Mouse (Mus musculus) gonadal fat pad, adult 2 months (tissue): ENCODE measurements around the gene Trappc13. TPM values are rescaled to one million over a fixed set of nuclear protein-coding genes. Genes with fewer than 3 reads are reported as not detected.
A peak's percentile ranks its signal among the peaks of the same experiment; 100 is the strongest.
"Not testable (repeated sequence)": the region's sequence is repeated elsewhere in the genome, so short reads cannot be mapped to it uniquely, and the experiment has no call there.

Source experiments
- DNase-seq: peaks from one replicate; pipeline ENCODE4 v3.0.0-alpha.2; 2012; ENCODE audit warnings: low read depth
- polyA plus RNA-seq: library from polyadenylated mRNA; depleted of rRNA; stranded (reverse); fragments of >200 nt; gene quantifications from 2 replicates; pipeline ENCODE4 v1.2.3, GENCODE M21; 2012; rRNA removed

The Trappc13 gene
- polyA plus RNA-seq = 11.0 TPM in 2 replicates

DNA sequence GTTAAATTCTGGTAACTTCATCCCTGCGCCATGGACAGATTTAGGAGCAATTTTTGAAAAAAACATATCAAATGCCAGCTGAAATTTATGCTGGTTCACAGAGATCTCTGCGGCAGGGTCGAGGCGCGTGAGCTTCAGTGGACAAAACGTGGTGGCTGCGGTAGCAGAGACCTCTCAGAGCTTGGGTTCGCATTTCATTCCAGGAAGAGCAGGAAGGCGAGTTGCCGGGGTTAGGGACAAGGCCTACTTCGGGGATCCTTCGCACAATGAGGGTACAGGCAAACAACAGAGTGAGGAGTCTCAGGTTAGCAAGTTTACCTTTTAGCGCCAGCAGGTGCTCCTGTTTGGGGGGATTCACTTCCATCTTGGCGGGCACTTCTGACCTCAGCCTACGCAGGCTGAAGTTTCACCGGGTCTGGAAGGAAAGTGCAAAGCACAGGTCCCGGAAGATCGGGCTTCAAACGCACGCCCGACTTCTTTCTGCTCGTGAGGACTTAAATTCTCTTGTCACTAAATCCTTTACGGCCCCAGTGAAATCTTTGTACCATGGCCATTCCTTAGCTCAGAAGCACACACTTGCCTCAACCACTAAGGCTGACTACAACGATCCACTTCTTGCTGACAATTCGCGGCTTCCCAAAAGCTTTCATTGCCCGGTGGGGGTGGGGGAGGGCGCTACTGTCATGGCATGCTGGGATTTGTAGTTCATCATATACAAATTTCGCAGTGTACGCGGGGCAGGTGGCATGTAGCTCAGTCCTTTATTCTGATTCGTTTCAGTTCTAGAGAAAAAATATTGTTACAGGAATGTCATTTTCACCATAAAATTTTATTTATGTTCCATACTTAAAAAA, at the start of gene Trappc13:
Trappc13 (minus strand) TSS at position 674 of the 854 bp plus-strand sequence.
- DNase-seq = no peak

DNA sequence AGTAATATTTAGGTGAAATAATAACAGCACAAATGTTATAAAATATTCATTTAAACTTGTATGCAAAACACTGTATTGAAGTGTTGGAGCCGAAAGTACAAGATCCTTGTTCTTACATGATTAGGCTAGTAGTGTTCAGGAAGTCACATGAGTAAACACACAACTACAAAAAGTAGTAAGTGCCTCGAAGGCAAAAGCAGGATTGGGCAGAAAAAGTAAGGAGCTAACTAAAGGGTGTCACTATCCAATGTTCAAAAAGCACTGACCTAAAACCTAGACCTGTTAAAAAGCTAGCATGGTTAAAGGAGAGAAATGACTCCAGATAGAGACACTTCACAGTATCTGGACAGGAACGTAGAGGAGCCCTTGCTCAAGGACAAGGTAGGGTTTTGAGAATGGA, 49.2 kb upstream of the Trappc13 start:
- DNase-seq = no peak

DNA sequence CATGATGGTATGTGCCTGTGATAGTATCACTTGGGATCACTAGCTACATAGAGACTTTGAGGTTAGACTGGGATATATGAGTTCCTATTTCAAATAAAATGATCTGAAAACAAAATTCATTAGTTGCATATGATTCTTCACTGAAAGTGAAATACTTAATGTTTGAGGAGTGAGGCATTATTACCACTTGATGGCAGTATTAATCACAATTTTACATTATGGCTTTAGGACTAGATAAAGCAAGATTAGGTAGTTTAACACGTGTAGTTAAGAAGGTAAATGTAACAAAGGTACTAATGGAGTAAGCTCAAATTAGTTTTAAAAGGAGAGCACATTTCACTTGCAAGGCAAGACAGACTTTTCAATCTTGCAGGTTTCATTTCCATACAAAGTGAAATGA, 26.0 kb upstream of the Trappc13 start:
- no peak for DNase-seq

- DNase-seq = not testable (repeated sequence)
Observed at GRCm38 (mm10) chr13:104195891-104196290, 17.6 kb upstream of the Trappc13 start.

DNA sequence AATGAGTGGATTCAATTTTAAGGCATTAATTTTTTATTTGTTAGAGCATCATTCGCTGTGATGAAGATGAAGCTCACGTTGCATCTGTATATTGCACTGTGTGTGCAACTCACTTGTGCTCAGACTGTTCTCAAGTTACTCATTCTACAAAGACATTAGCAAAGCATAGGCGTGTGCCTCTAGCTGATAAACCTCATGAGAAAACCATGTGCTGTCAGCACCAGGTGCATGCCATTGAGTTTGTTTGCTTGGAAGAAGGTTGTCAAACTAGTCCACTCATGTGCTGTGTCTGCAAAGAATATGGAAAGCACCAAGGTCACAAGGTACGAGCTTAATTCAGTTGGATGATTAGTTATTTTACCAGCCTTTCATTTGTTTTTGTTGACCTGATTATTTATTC, 9.1 kb upstream of the Trappc13 start:
- DNase-seq = no peak

DNA sequence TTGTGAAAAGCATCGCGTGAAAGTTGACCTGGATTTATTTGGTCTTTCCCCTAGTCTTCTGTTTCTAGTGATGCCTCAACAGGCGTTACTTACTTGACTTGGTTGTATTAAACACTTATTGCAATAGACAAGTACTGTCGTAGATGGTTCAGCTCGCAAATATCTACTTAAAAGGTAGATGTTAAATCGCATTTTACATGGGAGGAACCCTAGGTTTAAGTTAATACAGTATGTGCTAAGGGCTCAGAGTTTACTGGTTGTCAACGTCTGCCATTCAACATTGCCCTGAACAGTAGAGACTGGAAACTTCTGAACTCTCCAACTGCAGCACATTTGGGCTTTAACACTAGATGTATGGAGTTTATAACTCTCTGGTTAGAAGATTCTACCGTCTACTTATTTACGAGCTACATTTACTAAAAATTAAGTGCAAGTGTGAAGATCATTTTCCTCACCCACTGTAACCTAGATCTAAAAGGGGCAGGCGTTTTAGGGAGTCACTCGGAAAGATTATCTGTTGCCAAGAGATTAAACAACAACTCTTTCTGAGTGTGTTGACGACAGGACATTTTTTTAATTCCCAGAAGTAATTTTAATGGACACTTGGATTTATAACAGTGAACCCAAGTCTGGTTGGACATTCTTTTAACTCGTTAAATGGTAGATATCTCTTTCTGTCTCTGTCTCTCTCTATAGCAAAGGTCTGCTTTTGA, 1.1 kb upstream of the Trappc13 start:
- peak; percentile 10 for DNase-seq

- DNase-seq = peak; percentile 91
Observed at GRCm38 (mm10) chr13:104178650-104179121, 417 bp upstream of the Trappc13 start, which contains the start of gene Trim23. TSS of gene Trim23 (plus strand) at chr13:104178797.

DNA sequence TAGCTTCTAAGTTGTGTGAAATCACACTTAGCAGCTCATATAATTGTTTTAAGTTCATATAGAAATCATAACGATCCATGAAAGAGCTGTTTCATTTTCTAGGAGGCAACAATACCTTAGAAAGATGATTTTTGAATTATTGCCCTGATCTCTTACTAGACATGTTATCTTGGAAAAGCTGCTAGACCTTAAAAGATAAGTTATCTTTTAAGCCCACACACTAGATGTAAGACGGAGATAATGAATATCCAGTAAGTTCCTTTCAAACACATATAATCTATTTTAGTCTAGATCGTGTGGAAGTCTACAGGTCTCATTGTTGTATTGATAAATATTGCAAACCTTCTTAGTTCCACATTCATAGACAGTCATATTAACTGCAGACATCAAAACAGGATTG, 1.4 kb downstream of the Trappc13 start:
- no peak for DNase-seq

DNA sequence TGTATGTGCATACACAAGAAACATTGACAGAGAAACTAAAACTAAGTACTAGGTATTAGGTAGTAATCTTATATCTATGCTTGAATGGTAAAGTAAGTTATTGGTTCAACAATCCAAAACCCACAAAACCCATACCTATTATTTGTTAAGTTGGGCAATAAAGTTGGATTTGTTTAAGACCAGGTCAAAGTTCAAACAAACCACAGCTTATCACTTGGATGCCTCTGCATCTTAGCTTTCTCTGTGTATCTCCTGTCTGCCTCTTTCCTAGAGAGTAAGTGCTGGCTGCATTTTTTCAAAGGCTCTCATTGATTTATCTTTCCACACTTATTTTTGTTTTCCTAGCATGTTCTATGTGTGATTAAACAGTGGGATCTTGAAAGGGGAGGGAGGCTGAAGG, 5.8 kb downstream of the Trappc13 start:
- no peak for DNase-seq

DNA sequence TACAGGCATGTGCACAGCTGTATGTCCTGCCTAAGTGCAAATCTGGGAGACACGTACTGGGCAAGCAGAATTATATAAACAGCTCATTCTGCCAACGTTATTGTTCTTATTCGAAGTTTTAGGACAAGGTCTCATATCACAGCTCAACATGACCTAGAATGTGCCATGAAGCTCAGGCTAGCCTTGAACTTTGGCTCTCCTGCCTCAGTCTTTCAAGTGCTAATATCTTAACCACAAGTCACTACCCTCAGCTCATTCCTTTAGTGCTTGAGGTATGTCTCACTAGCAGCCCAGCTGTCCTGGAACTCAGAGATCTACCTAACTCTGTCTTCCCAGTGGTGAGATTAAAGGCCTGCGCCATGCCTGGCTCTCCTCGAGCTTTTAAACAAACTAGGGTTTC, 6.6 kb downstream of the Trappc13 start:
- no peak for DNase-seq

GRCm38 (mm10) chr13:104155686-104156085, 22.6 kb downstream of the Trappc13 start:
- no peak for DNase-seq

GRCm38 (mm10) chr13:104155106-104155505, 23.2 kb downstream of the Trappc13 start:
- DNase-seq = no peak

DNA sequence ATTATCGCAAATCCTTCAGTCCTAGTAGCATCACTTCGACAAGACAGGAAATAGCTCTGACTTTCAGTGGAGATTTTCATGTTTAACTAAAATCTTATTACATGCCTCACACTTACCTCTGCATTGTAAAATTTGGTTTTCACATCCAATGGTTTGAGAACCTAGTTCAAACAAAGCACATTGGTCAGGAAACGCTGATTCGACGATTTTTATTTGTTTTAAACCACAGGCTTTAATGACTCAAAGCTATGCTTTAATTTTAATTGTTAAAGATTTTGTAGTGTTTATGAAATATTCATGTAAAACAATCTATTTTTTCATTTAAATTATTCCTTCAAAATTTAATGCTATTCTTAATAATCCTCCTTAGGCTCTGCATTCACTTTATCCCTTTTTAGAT, 24.1 kb downstream of the Trappc13 start:
- no peak for DNase-seq

DNA sequence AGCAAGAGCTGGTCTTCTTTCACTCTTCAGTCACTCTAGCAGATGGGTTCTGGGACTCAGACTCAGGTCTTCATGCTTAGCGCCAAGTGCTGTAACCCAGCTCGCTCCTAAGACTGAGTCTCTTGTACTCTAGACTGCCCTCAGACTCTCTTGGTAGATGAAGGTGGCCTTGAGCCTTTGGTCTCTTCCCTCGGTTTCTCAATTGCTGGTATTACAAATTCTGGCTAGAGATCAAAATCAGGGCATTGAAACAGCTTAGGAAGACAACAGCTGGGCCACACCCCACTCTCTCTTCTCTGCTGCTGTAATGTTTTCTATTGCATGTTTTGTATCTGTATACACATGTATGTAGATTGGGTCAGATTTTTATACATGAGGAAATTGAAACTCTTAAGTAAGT, 32.6 kb downstream of the Trappc13 start:
- peak; percentile 58 for DNase-seq

DNA sequence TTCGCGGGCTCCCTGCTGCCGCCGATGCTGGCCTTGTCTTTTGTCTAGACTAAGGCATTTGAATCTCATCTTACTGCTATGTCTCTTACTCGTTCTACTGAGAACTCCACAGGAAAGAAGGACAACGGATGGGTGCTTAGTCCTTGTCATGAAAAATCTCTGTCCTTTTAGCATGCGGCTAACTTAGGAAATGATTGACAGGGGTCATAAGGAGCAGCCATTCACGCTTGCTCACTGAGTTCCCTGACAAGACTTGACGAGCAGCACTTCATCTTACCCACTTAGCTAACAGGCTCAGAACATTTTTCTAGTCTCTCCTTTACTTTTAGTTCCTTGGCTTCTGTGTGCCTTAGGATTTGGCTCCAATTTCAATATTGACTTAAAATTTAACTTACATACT, 33.4 kb downstream of the Trappc13 start:
- DNase-seq = no peak

- no peak for DNase-seq
Observed at GRCm38 (mm10) chr13:104139369-104140209, 38.7 kb downstream of the Trappc13 start.

DNA sequence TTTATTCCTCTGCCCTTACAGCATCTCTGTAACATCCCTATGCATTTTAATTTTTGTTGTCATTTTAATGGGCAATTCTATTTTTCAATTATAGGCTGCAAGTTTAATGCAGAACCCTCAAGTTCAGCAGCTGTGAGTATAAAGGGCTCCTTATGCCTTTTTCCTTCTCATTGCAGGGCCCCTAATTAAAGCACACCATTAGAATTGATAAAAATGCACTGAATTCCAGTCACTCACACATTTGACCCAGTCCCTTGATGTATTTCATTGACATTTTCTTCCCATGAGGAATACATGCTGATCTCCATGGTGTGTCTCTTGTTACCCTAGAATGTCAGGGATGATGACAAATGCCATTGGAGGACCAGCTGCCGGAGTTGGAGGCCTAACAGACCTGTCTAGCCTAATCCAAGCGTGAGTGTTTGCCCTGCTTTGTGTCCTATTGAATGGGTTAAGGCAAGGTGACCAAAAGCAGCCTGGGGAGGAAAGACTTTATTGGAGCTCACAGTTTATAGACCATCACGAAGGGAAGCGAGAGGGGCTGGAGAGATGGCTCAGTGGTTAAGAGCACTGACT, 43.7 kb downstream of the Trappc13 start:
- DNase-seq = no peak

- no peak for DNase-seq
Observed at GRCm38 (mm10) chr13:104132561-104132960, 45.7 kb downstream of the Trappc13 start.

- no peak for DNase-seq
Observed at GRCm38 (mm10) chr13:104123662-104124381, 54.4 kb downstream of the Trappc13 start.

- no peak for DNase-seq
Observed at GRCm38 (mm10) chr13:104122078-104122840, 56.0 kb downstream of the Trappc13 start.
